Mouse (Mus musculus) testis, adult 2 months (tissue): ENCODE measurements around the gene Vwa8.

Experiments used
- CTCF ChIP-seq: fragments of 200-500 bp; IDR thresholded peaks from 2 replicates; pipeline ENCODE4 v1.5.1; 2012; ENCODE audit warnings: low read depth, mild to moderate bottlenecking, inconsistent platforms, low read length, moderate library complexity; ENCODE audit not compliant: control insufficient read depth, insufficient read depth, insufficient replicate concordance
- POLR2A ChIP-seq: fragments of 200-500 bp; IDR thresholded peaks from 2 replicates; pipeline ENCODE4 v1.6.1; 2012; ENCODE audit warnings: low read depth, mild to moderate bottlenecking, inconsistent platforms, low read length, moderate library complexity; ENCODE audit not compliant: control insufficient read depth

DNA sequence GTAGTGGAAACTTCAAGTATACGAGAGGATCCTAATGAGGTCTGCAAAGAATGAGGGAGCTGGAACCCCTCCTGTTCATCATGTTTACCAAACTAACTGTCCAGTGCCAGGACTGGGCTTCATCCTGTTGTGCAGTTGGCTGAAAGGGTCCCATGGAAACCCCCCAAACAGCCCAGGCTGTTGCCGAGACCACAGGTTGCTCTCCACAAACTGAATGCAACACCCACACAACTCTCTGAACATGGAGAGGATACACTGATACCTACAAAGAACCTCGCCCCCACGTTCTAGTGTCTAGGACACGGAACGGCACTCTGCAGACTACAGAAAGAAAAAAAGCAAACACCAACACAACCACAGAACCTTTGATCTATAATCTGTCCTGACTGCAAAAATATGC is 387.4 kb downstream of the Vwa8 start:
- no peak for TF ChIP-seq POLR2A
- no peak for TF ChIP-seq CTCF
